Mouse (Mus musculus): ENCODE results near the gene Lman1l. TPM values are rescaled to one million over a fixed set of nuclear protein-coding genes. Genes with fewer than 3 reads are reported as not detected.

Gene Lman1l
- polyA plus RNA-seq (2012; rRNA removed): 0.11 TPM in 1 of 2 replicates, not detected in the other

GRCm38 (mm10) chr9:57620674-57621073 is at the start of gene Lman1l:
Lman1l (minus strand) TSS chr9:57620774.

GRCm38 (mm10) chr9:57653283-57653682 is 32.7 kb upstream of the Lman1l start, which contains the start of gene Csk:
Csk (minus strand) TSS chr9:57653631.

GRCm38 (mm10) chr9:57606139-57606851 is 14.3 kb downstream of the Lman1l start, which contains the start of gene Cplx3:
Cplx3 (minus strand) TSS chr9:57606281.

GRCm38 (mm10) chr9:57589224-57590126 is 31.1 kb downstream of the Lman1l start, which contains the start of gene Ulk3:
Ulk3 (plus strand) TSS chr9:57589452.

GRCm38 (mm10) chr9:57560861-57561710 is 59.5 kb downstream of the Lman1l start, which contains the start of gene Scamp2:
Scamp2 (plus strand) TSS chr9:57560943.

Other genes starting within 250 kb of the Lman1l start
- gene Ppcdc, start 180.7 kb downstream of the Lman1l start, polyA plus RNA-seq (2012; rRNA removed): 11.3 and 13.6 TPM in 2 replicates
- 88.3 and 88.9 TPM in 2 replicates for gene Scamp5, start 152.7 kb downstream of the Lman1l start, polyA plus RNA-seq (2012; rRNA removed)
- gene Rpp25, start 116.7 kb downstream of the Lman1l start, polyA plus RNA-seq (2012; rRNA removed): 22.3 and 50.0 TPM in 2 replicates
- 691 and 1,877 TPM in 2 replicates for gene Cox5a, start 99.5 kb downstream of the Lman1l start, polyA plus RNA-seq (2012; rRNA removed)
- gene Fam219b, start 83.2 kb downstream of the Lman1l start, polyA plus RNA-seq (2012; rRNA removed): 9.5 and 15.0 TPM in 2 replicates
- 25.2 and 25.4 TPM in 2 replicates for gene Mpi, start 68.0 kb downstream of the Lman1l start, polyA plus RNA-seq (2012; rRNA removed)
- gene Scamp2, start 59.8 kb downstream of the Lman1l start, polyA plus RNA-seq (2012; rRNA removed): 81.0 and 84.8 TPM in 2 replicates
- gene Ulk3, start 31.3 kb downstream of the Lman1l start, polyA plus RNA-seq (2012; rRNA removed): 9.4 and 12.5 TPM in 2 replicates
- not detected in 2 replicates for gene Cplx3, start 14.5 kb downstream of the Lman1l start, polyA plus RNA-seq (2012; rRNA removed)
- 31.6 and 41.5 TPM in 2 replicates for gene Csk, start 32.9 kb upstream of the Lman1l start, polyA plus RNA-seq (2012; rRNA removed)
- gene Cyp1a2, start 62.9 kb upstream of the Lman1l start, polyA plus RNA-seq (2012; rRNA removed): 0.21 TPM in 1 of 2 replicates, not detected in the other
- gene Cyp1a1, start 67.2 kb upstream of the Lman1l start, polyA plus RNA-seq (2012; rRNA removed): 0.16 and 0.34 TPM in 2 replicates
- 2.8 and 3.7 TPM in 2 replicates for gene Edc3, start 87.8 kb upstream of the Lman1l start, polyA plus RNA-seq (2012; rRNA removed)
- 30.1 and 43.6 TPM in 2 replicates for gene Clk3, start 145.1 kb upstream of the Lman1l start, polyA plus RNA-seq (2012; rRNA removed)
- 3.5 TPM in 2 replicates for gene Arid3b, start 216.0 kb upstream of the Lman1l start, polyA plus RNA-seq (2012; rRNA removed)